Mouse (Mus musculus) liver, embryonic 14.5 days (tissue): Measurements from ENCODE around the gene Gm38393.

ENCODE experiments used
- CTCF ChIP-seq: IDR thresholded peaks from 2 replicates; pipeline ENCODE4 v1.5.1; 2016; ENCODE audit warnings: antibody characterized with exemption, low read depth, control low read depth
- EP300 ChIP-seq: IDR thresholded peaks from 2 replicates; pipeline ENCODE4 v1.6.1; 2016; ENCODE audit warnings: antibody characterized with exemption, low read depth

DNA sequence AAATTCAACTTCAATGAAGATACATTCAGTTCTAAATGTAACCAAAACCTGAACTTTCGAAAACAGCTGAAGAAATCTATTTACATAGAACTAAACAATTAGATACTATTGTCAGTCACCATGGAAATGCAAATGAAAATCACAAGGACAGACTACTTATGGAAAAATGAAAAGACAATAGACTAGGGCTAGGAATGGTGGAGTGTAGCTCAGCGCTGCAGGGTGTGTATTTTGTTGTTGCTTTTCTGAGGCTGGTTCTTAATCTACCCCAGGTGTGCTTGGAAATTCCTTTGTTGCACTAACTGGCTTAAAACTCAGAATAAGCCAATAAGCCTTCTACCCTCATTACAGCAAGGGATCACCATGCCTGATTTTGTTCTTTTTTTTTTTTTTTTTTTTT is 1.4 kb upstream of the Gm38393 start:
- TF ChIP-seq CTCF (no peak), EP300 (no peak)
